Mouse (Mus musculus) limb, embryonic 14.5 days (tissue): ENCODE results near the gene Elf5. TPM values are rescaled to one million over a fixed set of nuclear protein-coding genes. Genes with fewer than 3 reads are reported as not detected.
A peak's percentile ranks its signal among the peaks of the same experiment; 100 is the strongest.

Experiments used
- ATAC-seq: fragments of 200-750 bp; cut with Nextera tagmentation; 2 replicates; pipeline ENCODE4 v1.8.0; 2017; ENCODE audit warnings: low read depth, moderate number of reproducible peaks, moderate TSS enrichment; ENCODE audit not compliant: low FRiP score
- DNase-seq: peaks from one replicate; pipeline ENCODE4 v3.0.0-alpha.2; 2015; ENCODE audit warnings: low spot score
- H3K27ac ChIP-seq: fragments of 300-500 bp; sonication (generic); replicated peaks from 2 replicates; pipeline ENCODE4 v1.5.1; 2014; ENCODE audit warnings: low read depth, mild to moderate bottlenecking, low read length, moderate library complexity, mixed read lengths
- H3K27me3 ChIP-seq: fragments of 300-500 bp; sonication (generic); 2 replicates; pipeline ENCODE4 v1.6.1; 2014; ENCODE audit warnings: low read length, mixed read lengths; ENCODE audit not compliant: control insufficient read depth, insufficient read depth
- H3K36me3 ChIP-seq: fragments of 300-500 bp; sonication (generic); 2 replicates; pipeline ENCODE4 v1.6.1; 2014; ENCODE audit warnings: mild to moderate bottlenecking, low read length, moderate library complexity, mixed read lengths; ENCODE audit not compliant: control insufficient read depth, insufficient read depth
- H3K4me1 ChIP-seq: fragments of 300-500 bp; sonication (generic); 2 replicates; pipeline ENCODE4 v1.6.1; 2014; ENCODE audit warnings: antibody characterized with exemption, low read length, mixed read lengths; ENCODE audit not compliant: control insufficient read depth, insufficient read depth
- H3K4me2 ChIP-seq: fragments of 300-500 bp; sonication (generic); replicated peaks from 2 replicates; pipeline ENCODE4 v1.6.1; 2014; ENCODE audit warnings: low read depth, mild to moderate bottlenecking, low read length, moderate library complexity; ENCODE audit not compliant: severe bottlenecking
- H3K4me3 ChIP-seq: fragments of 300-500 bp; sonication (generic); replicated peaks from 2 replicates; pipeline ENCODE4 v1.5.1; 2014; ENCODE audit warnings: low read length
- H3K9ac ChIP-seq: fragments of 300-500 bp; sonication (generic); 2 replicates; pipeline ENCODE4 v1.6.1; 2014; ENCODE audit warnings: mild to moderate bottlenecking, low read depth, low read length, moderate library complexity; ENCODE audit not compliant: severe bottlenecking
- H3K9me3 ChIP-seq: fragments of 300-500 bp; sonication (generic); 2 replicates; pipeline ENCODE4 v1.6.1; 2016; ENCODE audit warnings: low read length; ENCODE audit not compliant: control insufficient read depth
- POLR2A ChIP-seq: fragments of 200-500 bp; IDR thresholded peaks from 2 replicates; pipeline ENCODE4 v1.8.0; 2012; ENCODE audit warnings: inconsistent platforms, mild to moderate bottlenecking, moderate library complexity, borderline replicate concordance; ENCODE audit not compliant: insufficient read depth, insufficient read length; ENCODE audit errors: extremely low read depth
- WGBS: fragments of 180-500 bp; shearing (Covaris S2); extraction: QIAGEN DNeasy Blood & Tissue Kit; methylation state at CpG from one replicate; pipeline ENCODE4 v1.1.7; 2014; 5-methylcytosine and 5-hydroxymethylcytosine counted together
- polyA plus RNA-seq, 2 experiments: library from polyadenylated mRNA; depleted of rRNA in 1 of 2; stranded (reverse) in 1 of 2; unstranded in 1 of 2; fragments of >200 nt; fragmentation: Nextera tagmentation in 1 of 2; extraction: Ambion mirVana in 1 of 2; gene quantifications; 2 replicates each; pipeline versions ENCODE4 v1.2.1 to v1.2.3; 2012 to 2014

Elf5 gene
- polyA plus RNA-seq, 2 experiments, result 0.41 to 2.0 TPM

GRCm38 (mm10) chr2:103432695-103433275 lies 21.3 kb downstream of the Elf5 start:
- Histone ChIP-seq H3K4me1 (peaks cover 9% of the 10 kb centered on the region; the same call in 1 of the 2 replicates), H3K9ac (no peak overlapping the region), H3K9me3 (no peaks in the 10 kb centered on the region), H3K4me3 (no peak overlapping the region), H3K4me2 (no peak overlapping the region), H3K36me3 (no peaks in the 10 kb centered on the region), H3K27ac (no peak overlapping the region), H3K27me3 (no peaks in the 10 kb centered on the region)
- TF ChIP-seq POLR2A, result no peak
- ATAC-seq (peak; percentile 48; the same call in 1 of the 2 replicates), DNase-seq (no peak)
- 57% methylated on average over 8 of the region's 8 CpGs for WGBS

- 65% methylated on average over 2 of the region's 2 CpGs for WGBS
- no peak overlapping the region for H3K4me2 ChIP-seq
- no peaks in the 10 kb centered on the region for H3K27me3 ChIP-seq
- H3K9ac ChIP-seq, result no peak overlapping the region
- DNase-seq (no peak), ATAC-seq (no peak)
- H3K4me1 ChIP-seq, result peaks cover 9% of the 10 kb centered on the region; the same call in 1 of the 2 replicates
- no peak overlapping the region for H3K27ac ChIP-seq
- no peak overlapping the region for H3K4me3 ChIP-seq
- no peaks in the 10 kb centered on the region for H3K36me3 ChIP-seq
- no peaks in the 10 kb centered on the region for H3K9me3 ChIP-seq
- TF ChIP-seq POLR2A, result no peak
These were observed 23.6 kb downstream of the Elf5 start for GRCm38 (mm10) chr2:103435110-103435509.

- Histone ChIP-seq H3K4me2 (no peak overlapping the region), H3K4me3 (no peak overlapping the region), H3K36me3 (no peaks in the 10 kb centered on the region), H3K9ac (no peak overlapping the region), H3K27me3 (no peaks in the 10 kb centered on the region), H3K4me1 (peaks cover 9% of the 10 kb centered on the region; the same call in 1 of the 2 replicates), H3K9me3 (no peaks in the 10 kb centered on the region), H3K27ac (peak overlapping the region; percentile 3; the same call in 1 of the 2 replicates)
- 33% methylated on average over 5 of the region's 5 CpGs for WGBS
- peak; percentile 23 for DNase-seq
- no peak for TF ChIP-seq POLR2A
- ATAC-seq, result 0 out of 2 replicates have a peak, but pooled peaks have one; percentile 32
These were observed 25.0 kb downstream of the Elf5 start for GRCm38 (mm10) chr2:103436534-103436933.

- ATAC-seq (no peak), DNase-seq (no peak)
- Histone ChIP-seq H3K36me3 (no peaks in the 10 kb centered on the region), H3K9me3 (no peaks in the 10 kb centered on the region), H3K4me1 (peaks cover 9% of the 10 kb centered on the region; the same call in 1 of the 2 replicates), H3K4me2 (no peak overlapping the region; the same call in 1 of the 2 replicates), H3K27me3 (no peaks in the 10 kb centered on the region), H3K27ac (no peak overlapping the region), H3K4me3 (no peak overlapping the region), H3K9ac (no peak overlapping the region)
- WGBS, result 88% methylated on average over 11 of the region's 11 CpGs
- TF ChIP-seq POLR2A, result no peak
These were observed 27.7 kb downstream of the Elf5 start for GRCm38 (mm10) chr2:103439071-103439622.

GRCm38 (mm10) chr2:103439710-103440109 lies 28.2 kb downstream of the Elf5 start:
- Histone ChIP-seq H3K9me3 (no peaks in the 10 kb centered on the region), H3K36me3 (no peaks in the 10 kb centered on the region), H3K4me2 (peak overlapping the region; percentile 34), H3K27ac (no peak overlapping the region), H3K4me1 (peaks cover 9% of the 10 kb centered on the region; the same call in 1 of the 2 replicates), H3K27me3 (no peaks in the 10 kb centered on the region), H3K9ac (peak overlapping the region; percentile 28; the same call in 1 of the 2 replicates), H3K4me3 (0 out of 2 replicates have a peak overlapping the region, but pooled peaks have one; percentile 7)
- DNase-seq (peak; percentile 81), ATAC-seq (peak; percentile 56; the same call in 1 of the 2 replicates)
- TF ChIP-seq POLR2A, result peak; percentile 45; the same call in 1 of the 2 replicates
- WGBS, result 2% methylated on average over 12 of the region's 12 CpGs
